Mouse (Mus musculus) left cerebral cortex, adult 2 months (tissue): ENCODE measurements around the gene Aamdc. TPM values are rescaled to one million over a fixed set of nuclear protein-coding genes. Genes with fewer than 3 reads are reported as not detected.

Experiments used
- DNase-seq, 2 experiments: peaks; one replicate each; pipeline ENCODE4 v3.0.0; 2021 to 2022; ENCODE audit warnings: low spot score in 2 of 2, mixed read lengths in 1 of 2; ENCODE audit errors: extremely low spot score in 1 of 2
- H3K27ac ChIP-seq: fragments of 200-600 bp; 2 replicates; pipeline ENCODE4 v1.8.1; 2022
- H3K4me3 ChIP-seq: fragments of 200-600 bp; 2 replicates; pipeline ENCODE4 v1.8.1; 2022
- CTCF ChIP-seq: fragments of 200-600 bp; IDR thresholded peaks from 2 replicates; pipeline ENCODE4 v1.8.1; 2022; ENCODE audit warnings: antibody characterized with exemption, mild to moderate bottlenecking, moderate library complexity
- intact Hi-C: fragments of 180-260 bp; cut with DNase I; formaldehyde crosslinking; loops from one replicate; pipeline ENCODE4 v1.15.1; 2025
- long read RNA-seq, 2 experiments: library from polyadenylated mRNA; stranded (forward); transcript quantifications; one replicate each; pipeline ENCODE4 v2.0.0; 2021; ENCODE audit warnings: borderline mapping rate in 2 of 2
- total RNA-seq, 2 experiments: library from RNA; stranded (reverse); gene quantifications; 2 replicates each; pipeline ENCODE4 v1.2.3; 2021

The Aamdc gene
- 10 to 100 TPM; 32.2 to 32.3 TPM for total RNA-seq
- long read RNA-seq, experiment 1, transcript Aamdc-213 (5 exons, 883 nt), result major isoform, 15 of 23 reads
- long read RNA-seq, experiment 1, partial matches to known transcripts, result 0 of 23 reads
- long read RNA-seq, experiment 1, other reads (novel, unspliced or antisense), result 5 of 23 reads
- long read RNA-seq, experiment 2, transcript Aamdc-213 (5 exons, 883 nt), result major isoform, 10 of 16 reads
- long read RNA-seq, experiment 2, partial matches to known transcripts, result 0 of 16 reads
- long read RNA-seq, experiment 2, other reads (novel, unspliced or antisense), result 1 of 16 reads

GRCm38 (mm10) chr7:97579067-97579975 lies at the start of gene Aamdc, which contains the start of gene Rsf1:
TSS of gene Aamdc (minus strand) at chr7:97579497.
TSS of gene Rsf1 (plus strand) at chr7:97579889.
- intact Hi-C loops, result loop anchor here (1.0 to 10.0 kb wide), 4 partner anchors 99 to 395 kb away; partner anchors contain the start of genes Clns1a and Ints4
- peak within 1 kb of the TSS; percentile 65 for H3K4me3 ChIP-seq
- H3K27ac ChIP-seq, result peak within 1 kb of the TSS; percentile 97
- DNase-seq, result peak; percentile 91 to 94
- peak; percentile 86 for TF ChIP-seq CTCF

- Histone ChIP-seq H3K27ac (no peak overlapping the region), H3K4me3 (no peak overlapping the region)
- intact Hi-C loops, result no loop called here
- no peak for DNase-seq
- no peak for TF ChIP-seq CTCF
Measured at GRCm38 (mm10) chr7:97623402-97623801, 44.1 kb upstream of the Aamdc start.

GRCm38 (mm10) chr7:97622676-97623075 lies 43.4 kb upstream of the Aamdc start:
- H3K4me3 ChIP-seq, result no peak overlapping the region
- TF ChIP-seq CTCF, result no peak
- DNase-seq, result no peak
- intact Hi-C loops, result no loop called here
- H3K27ac ChIP-seq, result no peak overlapping the region

- intact Hi-C loops, result no loop called here
- H3K27ac ChIP-seq, result no peak overlapping the region
- no peak for TF ChIP-seq CTCF
- no peak overlapping the region for H3K4me3 ChIP-seq
- DNase-seq, result no peak
Measured at GRCm38 (mm10) chr7:97621346-97621745, 42.0 kb upstream of the Aamdc start.

- no peak for TF ChIP-seq CTCF
- Histone ChIP-seq H3K27ac (no peak overlapping the region), H3K4me3 (no peak overlapping the region)
- intact Hi-C loops, result no loop called here
- DNase-seq, result no peak
Measured at GRCm38 (mm10) chr7:97598548-97598947, 19.3 kb upstream of the Aamdc start.

GRCm38 (mm10) chr7:97593535-97593934 lies 14.2 kb upstream of the Aamdc start:
- intact Hi-C loops, result no loop called here
- no peak for DNase-seq
- H3K4me3 ChIP-seq, result no peak overlapping the region
- TF ChIP-seq CTCF, result no peak
- no peak overlapping the region for H3K27ac ChIP-seq

GRCm38 (mm10) chr7:97592396-97592795 lies 13.1 kb upstream of the Aamdc start:
- no peak for DNase-seq
- TF ChIP-seq CTCF, result no peak
- no peak overlapping the region for H3K27ac ChIP-seq
- intact Hi-C loops, result no loop called here
- no peak overlapping the region for H3K4me3 ChIP-seq

GRCm38 (mm10) chr7:97591336-97591735 lies 12.0 kb upstream of the Aamdc start:
- TF ChIP-seq CTCF, result no peak
- intact Hi-C loops, result no loop called here
- no peak overlapping the region for H3K27ac ChIP-seq
- no peak for DNase-seq
- no peak overlapping the region for H3K4me3 ChIP-seq

GRCm38 (mm10) chr7:97590488-97590887 lies 11.2 kb upstream of the Aamdc start:
- no peak for DNase-seq
- Histone ChIP-seq H3K27ac (no peak overlapping the region), H3K4me3 (no peak overlapping the region)
- TF ChIP-seq CTCF, result no peak
- intact Hi-C loops, result no loop called here

- intact Hi-C loops, result no loop called here
- no peak overlapping the region for H3K4me3 ChIP-seq
- no peak overlapping the region for H3K27ac ChIP-seq
- no peak for TF ChIP-seq CTCF
- DNase-seq, result no peak
Measured at GRCm38 (mm10) chr7:97588506-97588905, 9.2 kb upstream of the Aamdc start.

- intact Hi-C loops, result loop anchor here (5.0 kb wide), 2 partner anchors 61 to 96 kb away; no protein-coding TSS in a partner anchor
- H3K27ac ChIP-seq, result peak overlapping the region; percentile 97
- TF ChIP-seq CTCF, result peak; percentile 11
- H3K4me3 ChIP-seq, result peak overlapping the region; percentile 65
- peak; percentile 75 to 83 for DNase-seq
Measured at GRCm38 (mm10) chr7:97580843-97581214, 1.5 kb upstream of the Aamdc start.
